Mouse (Mus musculus) frontal cortex, postnatal 14 days (tissue): ENCODE measurements around the gene Pld3.
"Not testable (repeated sequence)": the region's sequence is repeated elsewhere in the genome, so short reads cannot be mapped to it uniquely, and the experiment has no call there.

Experiments
- DNase-seq, 2 experiments: peaks; one replicate each; pipeline ENCODE4 v3.0.0; 2022; ENCODE audit warnings: low spot score in 2 of 2

Pld3 gene

DNA sequence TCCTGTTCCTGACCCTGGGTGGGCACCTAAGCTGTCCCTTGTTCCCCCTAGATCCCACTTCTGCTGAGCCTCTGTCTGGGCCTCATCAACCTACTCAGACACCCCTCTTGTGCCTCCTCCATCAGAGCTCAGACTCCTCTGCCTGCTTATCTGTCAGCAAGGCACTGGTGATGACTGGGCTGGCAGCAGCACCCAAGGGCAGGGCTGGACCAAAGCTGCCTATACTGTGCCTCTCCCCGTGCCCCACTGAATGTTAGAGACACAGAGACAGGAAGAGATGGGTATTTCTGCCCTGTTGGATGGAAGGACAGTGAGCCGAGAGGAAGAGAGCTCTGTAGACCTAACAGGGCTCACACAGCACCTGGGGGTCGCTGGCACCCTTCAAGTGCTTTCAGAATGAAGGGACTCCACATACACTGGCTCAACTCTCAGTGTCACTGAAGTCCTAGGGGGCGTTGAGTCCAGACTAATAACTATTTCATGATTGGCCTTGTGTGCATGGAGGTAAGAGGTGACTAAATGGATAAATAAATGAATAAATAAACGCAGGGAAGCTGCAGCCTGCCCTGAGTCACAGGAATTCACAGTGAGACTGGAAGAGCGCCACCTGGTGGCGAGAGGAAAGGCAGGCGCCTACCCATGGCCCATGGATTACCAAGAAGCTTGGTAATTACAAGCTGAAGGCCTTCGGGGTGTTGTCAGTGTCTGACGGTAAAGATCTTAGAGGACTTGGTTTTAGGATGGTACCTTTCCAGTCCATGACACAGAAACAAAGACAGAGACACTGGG is 26.8 kb downstream of the Pld3 start:
- peak in 1 of 2 experiments; percentile 69 for DNase-seq

DNA sequence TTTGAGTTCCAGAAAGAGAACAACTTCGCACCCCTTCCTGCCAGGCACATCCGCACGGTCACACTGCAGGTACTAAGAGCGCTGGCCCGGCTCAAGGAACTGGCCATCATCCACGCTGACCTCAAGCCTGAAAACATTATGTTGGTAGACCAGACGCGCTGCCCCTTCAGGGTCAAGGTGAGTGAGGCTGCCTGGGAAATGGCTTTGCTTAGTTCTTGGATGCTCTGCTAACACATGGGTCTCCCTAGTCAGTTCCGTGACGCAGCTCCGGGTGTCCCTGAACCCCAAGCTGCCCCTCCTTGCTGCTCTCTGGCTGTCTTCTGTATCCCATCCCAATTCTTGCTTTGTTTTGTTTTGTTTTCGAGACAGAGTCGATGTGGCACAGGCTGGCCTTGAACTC is 29.2 kb downstream of the Pld3 start:
- DNase-seq = no peak

DNA sequence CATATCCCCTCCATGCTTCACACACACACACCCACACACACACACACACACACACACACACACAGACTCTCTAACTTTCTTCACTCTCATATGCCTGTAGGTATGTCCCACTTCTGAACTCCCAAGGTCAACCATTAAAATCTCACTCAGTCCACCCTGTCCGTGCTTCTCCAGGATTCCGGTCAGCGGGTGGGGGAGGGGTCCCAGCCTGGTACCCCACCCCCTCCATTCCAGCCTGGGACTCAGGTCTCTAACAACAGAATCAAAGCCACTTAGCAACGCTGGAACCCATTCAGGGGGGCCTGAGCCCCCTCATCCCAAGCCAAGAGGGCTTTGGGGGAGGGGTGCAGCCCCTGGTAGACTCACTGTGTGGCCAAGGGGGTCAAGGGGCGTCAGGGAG is 30.1 kb downstream of the Pld3 start, which contains the start of gene Hipk4:
Gene Hipk4 (plus strand): TSS at position 301 of the 400 bp plus-strand sequence.
- no peak for DNase-seq

DNA sequence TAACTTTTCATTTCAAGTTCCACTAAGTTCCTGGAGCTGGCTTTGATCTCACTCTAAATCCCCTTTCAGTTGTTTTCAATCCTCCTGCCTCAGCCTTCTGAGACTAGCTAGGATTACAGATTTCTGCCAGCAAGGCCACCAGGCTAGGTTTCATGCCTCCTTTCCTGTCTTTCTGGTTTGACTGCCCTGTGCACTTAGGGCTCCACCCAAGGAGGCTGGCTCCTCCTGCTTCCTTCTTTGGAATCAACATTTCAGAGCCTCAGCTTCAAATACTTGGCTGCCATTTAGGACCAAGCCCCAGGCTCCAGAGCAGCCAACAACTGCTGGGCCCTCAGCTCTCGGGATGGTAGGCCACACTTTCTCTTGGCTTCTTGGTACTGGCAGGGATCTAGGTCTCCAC is 32.4 kb downstream of the Pld3 start:
- no peak for DNase-seq

DNA sequence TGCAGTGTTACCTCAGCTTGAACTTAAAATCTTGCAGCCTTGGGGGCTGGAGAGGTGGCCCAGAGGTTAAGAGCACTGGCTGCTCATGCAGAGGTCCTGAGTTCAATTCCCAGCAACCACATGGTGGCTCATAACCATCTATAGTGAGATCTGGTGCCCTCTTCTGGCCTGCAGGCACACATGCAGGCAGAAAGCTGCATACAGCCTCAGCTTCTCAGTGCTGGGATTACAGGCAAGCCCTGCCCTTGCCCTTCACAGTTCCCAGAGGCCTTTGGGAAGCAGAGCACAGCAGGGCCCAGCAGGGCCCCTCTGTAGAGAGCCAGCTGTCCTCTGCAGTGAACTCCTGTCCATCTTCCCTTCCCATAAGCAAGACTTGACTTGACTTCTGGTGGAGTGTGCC is 32.9 kb downstream of the Pld3 start:
- DNase-seq = no peak

DNA sequence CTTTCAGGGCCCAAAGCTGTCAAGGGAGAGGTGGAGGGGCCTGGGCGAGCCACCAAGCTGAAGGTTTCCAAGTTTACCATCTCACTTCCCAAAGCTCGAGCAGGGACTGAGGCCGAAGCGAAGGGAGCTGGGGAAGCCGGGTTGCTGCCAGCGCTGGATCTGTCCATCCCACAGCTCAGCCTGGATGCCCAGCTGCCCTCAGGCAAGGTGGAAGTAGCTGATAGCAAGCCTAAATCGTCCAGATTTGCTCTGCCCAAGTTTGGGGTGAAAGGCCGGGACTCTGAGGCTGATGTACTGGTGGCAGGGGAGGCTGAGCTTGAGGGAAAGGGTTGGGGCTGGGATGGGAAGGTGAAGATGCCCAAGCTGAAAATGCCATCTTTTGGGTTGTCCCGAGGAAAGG is 34.7 kb downstream of the Pld3 start:
- DNase-seq = no peak

DNA sequence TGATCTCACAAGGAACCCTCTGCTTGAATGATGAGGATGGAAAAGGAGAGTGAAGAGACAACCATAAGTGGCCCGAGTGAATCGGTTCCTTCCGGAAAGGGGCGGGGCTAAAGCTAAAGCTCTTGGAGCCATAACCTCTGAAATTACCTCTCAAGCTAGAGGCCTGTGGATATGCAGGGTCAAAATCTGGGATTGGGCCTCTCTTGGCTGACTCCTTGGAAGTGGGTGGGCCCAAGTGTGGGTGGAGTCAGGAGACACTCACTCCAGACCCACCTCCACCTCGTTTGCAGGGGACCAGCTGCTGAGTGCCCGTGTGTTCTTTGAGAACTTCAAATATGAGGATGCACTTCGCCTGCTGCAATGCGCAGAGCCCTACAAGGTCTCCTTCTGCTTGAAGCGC is 38.1 kb downstream of the Pld3 start:
- no peak for DNase-seq

DNA sequence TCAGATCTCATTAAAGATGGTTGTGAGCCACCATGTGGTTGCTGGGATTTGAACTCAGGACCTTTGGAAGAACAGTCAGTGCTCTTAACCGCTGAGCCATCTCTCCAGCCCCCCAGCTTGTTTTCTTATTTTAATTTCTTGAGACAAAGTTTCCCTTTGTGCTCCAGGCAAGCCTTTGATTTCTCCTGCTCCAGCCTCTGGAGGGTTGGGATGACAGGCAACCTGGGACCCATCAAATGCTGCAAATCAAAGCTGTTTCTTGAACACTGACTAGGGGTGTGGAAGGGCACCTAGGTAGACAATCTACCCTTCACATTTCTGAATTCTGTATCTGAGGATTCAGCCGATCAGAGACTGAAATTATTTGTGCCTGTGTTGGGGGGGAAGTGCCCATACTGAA is 42.2 kb downstream of the Pld3 start:
- no peak for DNase-seq

DNA sequence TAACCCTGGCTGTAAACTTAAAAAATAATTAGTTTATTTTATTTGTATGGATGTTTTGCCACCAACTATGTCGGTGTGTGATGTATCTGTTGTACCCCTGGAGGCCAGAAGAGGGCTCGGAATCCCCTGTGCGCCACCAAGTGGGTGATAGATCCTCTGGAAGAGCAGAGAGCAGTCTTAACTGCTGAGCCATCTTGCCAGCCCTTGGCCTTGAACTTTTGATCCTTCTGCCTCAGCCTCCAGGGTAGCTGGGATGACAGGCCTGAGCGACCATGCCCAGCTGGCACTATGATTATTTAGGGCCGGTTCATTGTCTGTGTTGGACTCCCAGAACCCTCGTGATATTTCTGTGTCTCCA is 44.4 kb downstream of the Pld3 start:
- no peak for DNase-seq

DNA sequence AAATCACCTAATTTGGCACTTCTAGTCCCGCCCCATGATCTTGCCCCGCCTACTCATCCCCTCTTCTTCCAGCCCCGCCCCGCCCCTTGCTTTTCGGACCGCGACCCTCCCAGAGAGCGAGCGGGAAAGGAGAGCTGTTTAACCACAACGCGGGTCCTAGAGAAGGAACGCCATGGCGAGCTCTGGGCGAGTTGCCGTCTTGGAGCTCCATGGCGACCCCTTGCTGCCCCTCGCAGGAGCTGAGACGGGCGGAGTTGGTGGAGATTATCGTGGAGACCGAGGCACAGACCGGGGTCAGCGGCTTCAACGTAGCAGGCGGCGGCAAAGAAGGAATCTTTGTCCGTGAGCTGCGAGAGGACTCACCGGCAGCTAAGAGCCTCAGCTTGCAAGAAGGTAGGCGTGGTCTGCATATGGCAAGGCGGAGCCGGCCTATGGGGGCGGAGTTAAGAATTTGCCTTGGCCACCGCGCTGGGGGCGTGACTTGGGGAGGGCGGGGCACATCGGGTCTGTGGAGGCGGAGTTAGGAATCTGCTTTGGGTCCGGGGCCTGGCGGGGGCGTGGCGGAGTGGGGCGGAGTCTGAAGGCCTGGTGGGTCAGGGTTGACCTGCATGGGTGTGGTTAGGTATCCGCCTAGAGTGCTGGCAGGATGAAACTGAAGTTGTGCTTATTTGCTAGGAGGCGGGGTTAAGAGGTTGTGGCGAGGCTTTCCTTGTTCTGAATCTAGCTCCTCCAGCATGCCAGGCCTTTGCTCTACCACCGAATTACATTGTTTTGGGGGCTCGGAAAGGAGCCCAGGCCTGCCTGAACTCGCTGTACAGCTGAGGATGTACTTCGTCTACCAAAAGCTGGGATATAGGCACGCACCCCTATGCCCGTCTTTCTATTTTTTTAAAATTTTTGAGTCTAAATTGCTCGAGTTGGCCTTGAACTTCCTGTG is 45.0 kb downstream of the Pld3 start:
- DNase-seq = peak; percentile 89 to 90

DNA sequence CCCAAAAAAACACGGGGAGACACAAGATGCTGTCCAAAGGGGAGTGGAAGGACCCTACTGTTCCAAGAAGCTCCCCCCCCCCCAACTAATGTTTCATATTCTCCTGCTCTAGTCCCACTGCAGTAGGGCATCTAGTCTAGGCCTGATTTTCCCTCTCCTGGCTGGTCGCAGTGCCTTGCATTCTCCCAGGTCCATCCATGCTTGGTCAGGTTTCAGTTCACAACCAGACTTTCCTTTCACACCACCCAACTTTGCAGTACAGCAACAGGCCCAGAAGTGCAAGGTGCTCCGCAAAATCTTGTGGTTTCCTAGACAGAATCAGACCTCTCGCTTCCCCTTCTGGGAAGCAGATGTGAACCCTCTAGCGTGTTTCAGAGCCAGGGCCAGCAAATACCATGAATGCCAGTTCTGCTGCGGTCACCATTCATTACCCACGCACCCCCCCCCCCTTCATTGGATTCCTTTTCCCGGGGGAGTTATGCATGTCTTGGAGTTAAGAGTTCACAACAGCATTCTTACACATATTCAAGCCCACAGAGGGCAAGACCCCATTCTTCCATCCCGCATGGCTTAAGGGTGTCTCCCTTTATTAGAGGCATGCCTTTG is 46.1 kb downstream of the Pld3 start:
- no peak for DNase-seq

DNA sequence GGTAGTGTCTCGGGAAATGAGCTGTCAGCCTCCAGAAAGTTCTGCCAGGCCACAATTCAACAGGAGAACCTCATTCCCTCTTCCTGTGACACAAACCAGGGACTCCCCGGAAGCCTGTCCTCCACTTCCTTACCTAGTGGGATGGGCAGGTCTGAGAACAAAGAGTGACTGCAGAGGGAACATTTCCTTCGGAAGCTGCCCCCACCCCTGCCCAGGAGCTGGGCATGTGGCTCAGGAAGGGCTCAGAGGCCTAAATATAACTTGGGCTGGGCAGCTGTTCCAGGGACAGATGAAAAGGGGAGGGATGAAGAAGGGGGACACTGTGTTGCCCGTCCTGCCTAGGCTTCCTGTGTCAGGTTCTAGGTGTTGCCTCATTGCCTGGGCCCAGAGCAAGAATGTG is 51.4 kb downstream of the Pld3 start:
- DNase-seq = no peak

DNA sequence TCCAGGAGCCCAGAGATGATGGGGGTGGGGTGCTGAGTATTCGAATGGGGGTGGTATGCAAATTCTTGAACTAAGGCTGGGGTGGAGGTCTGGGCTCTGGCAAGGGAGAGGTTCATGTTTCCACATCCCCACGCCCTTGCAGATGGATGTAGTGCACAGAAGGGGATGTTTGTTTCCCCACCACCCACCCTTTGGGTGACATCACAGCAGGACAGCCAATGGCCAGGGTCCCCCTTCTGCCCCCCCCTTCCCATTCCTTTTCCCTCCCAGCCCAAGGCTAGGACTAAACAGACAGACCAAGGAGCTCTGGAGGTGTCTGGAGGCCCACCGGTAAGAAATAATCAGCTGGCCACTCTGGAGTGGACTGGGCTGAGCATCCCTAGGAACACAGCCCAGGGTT is 54.0 kb downstream of the Pld3 start, which contains the start of gene Prx:
Gene Prx (plus strand): TSS at position 289 of the 400 bp plus-strand sequence.
- DNase-seq = no peak

DNA sequence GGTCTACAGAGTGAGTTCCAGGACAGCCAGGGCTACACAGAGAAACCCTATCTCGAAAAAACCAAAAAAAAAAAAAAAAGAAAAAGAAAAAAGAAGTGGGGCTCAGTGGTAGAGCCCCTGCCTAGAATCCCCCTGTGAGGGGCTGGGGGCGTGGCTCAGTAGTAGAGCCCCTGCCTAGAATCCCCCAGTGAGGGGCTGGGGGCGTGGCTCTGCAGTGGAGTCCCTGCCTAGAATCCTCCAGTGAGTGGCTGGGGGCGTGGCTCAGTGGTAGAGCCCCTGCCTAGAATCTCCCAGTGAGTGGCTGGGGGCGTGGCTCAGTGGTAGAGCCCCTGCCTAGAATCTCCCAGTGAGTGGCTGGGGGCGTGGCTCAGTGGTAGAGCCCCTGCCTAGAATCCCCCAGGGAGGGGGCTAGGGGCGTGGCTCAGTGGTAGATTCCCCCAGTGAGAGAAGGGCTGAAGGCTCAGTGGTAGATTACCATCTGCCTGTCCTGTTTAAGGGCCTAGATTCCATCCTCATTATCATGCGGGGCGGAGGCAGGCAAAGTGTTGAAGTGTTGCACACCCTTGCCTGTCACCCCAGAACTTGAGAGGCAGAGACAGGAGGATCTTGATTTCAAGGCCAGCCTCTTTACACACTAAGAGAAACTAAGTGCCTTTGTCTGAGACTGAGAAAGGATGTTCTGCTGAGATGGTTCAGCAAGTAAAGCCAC is 58.2 kb downstream of the Pld3 start:
- not testable (repeated sequence) for DNase-seq

DNA sequence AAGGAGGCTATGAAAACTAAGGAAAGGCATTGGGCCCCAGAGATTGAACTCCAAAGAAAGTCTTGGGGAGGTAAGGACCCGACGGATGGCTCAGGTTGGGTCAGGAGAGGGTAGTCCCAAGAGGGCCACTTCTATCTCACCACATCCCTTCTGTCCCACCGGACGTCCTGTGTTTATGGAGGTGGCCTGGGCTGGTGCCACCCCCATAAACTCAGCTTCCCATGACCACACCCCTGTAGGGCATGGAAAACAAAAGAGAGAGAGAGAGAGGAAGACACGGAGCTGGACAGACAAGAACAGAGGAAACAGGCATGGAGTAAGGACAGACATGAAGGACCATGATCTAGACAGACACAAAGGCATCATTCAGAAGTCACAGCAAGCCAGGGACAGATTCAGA is 59.6 kb downstream of the Pld3 start:
- no peak for DNase-seq

DNA sequence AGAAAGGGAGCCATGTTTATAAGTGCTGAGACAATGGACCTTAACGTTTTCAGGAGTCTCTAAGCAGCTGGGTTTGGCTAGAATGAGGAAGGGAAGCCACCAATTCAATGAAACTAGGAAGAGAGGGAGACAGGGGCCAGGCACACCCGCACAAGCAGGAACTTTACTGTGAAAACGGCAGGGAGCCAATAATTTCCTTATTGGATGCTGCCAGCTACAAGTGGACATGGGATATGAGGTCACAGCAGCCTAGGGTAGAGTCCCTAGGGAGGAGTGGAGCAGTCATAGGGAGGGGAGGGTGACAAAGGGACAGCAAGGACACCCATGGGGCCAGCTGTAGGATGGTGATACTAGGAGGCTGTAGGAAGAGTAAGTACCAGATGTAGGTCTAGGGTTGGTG is 60.0 kb downstream of the Pld3 start:
- DNase-seq = no peak

DNA sequence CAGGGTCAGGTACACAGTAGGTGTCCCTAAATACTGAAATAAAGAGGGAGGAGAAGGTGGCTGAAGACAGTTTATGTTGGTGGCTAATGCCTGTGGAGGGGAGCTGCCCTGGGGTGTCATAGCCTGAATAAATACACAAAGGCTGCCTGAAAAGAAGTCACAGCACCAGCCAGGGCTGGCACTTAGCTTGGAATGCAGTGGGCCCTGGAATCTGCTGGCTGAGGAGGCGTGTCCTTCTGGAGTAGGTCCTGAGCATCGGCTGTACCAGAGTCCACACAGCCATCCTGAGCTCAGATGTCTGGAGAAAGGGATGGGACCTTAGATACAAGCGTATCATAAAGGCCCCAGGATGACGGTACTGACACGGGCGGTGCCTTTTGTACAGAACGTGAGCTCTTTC is 61.2 kb downstream of the Pld3 start:
- DNase-seq = no peak

DNA sequence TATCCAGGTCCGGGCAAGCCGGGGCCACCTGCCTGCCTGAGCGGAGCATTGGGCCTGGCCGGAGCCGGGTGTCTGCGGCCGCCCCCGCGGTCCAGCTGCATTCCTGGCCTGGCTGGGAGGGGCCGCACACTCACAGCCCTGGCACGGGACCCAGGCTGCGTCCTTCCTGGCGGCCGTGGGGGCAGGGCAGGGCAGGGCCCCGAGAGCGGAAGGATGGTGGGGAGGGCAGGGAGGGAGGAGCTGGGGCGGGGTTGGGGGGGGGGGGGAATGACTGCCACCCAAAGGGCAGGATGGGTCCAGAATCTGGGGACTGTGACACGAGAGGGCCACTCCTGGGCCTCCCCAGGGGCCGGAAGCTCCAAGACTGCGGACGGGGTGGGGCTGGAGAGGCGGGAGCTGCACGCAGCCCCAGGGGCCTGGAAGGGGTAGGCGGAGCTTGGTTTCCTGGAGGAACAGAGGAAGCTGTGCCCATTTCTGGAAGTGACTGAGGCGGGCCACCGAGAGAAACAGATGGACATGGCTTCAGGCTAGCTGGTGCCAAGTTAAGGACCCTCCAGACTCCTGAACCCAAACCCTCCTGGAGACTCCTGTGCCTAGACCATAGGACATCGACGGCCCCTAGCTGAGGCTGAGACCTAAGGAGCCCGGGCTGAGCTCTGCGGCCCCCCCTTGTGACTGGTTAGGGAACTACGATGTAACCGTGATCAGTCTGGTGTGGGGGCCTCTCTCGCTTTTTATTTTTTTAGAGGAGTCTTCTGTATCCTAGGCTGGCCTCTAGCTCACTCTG is 62.3 kb downstream of the Pld3 start:
- peak; percentile 67 to 76 for DNase-seq

DNA sequence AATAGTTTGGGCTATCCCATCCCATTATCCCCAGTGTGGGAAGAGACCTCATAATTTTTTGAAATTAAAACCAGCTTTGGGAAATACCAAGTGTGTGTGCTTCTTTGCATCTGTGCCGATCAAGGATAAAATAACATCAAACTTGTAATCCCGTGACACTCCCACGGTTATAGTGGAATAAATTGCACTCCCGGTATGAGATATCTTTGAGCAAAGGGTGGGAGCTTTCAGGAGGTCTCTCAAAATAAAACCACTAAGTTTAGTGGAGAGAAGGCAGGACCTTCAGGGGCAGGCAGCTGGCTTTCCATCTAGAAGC is 62.8 kb downstream of the Pld3 start:
- no peak for DNase-seq

DNA sequence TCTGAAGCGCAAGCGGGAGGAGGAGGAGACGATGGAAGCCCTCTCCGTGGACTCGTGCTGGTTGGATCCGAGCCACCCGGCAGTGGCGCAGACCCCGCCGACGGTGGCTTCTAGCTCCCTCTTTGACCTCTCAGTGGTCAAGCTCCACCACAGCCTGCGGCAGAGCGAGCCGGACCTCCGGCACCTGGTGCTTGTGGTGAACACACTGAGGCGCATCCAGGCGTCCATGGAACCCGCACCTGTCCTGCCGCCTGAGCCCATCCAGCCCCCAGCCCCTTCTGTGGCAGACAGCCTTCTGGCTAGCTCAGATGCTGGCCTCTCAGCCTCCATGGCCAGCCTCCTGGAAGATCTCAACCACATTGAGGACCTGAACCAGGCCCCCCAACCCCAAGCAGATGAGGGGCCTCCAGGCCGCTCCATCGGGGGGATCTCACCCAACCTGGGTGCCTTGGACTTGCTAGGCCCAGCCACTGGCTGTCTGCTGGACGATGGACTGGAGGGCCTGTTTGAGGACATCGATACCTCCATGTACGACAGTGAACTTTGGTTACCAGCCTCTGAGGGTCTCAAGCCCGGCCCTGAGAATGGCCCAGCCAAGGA is 63.6 kb downstream of the Pld3 start:
- DNase-seq = no peak
